Mouse (Mus musculus) embryonic facial prominence, embryonic 13.5 days (tissue): ENCODE measurements around the gene Mllt1. TPM values are rescaled to one million over a fixed set of nuclear protein-coding genes. Genes with fewer than 3 reads are reported as not detected.

ENCODE experiments used
- ATAC-seq: fragments of 200-750 bp; cut with Nextera tagmentation; 2 replicates; pipeline ENCODE4 v1.8.0; 2017; ENCODE audit warnings: low read depth; ENCODE audit not compliant: insufficient number of reproducible peaks, insufficient read depth, low FRiP score, low TSS enrichment
- H3K27ac ChIP-seq: fragments of 300-500 bp; sonication (generic); 2 replicates; pipeline ENCODE4 v1.5.1; 2015; ENCODE audit warnings: moderate library complexity, mild to moderate bottlenecking, inconsistent platforms
- H3K27me3 ChIP-seq: fragments of 300-500 bp; sonication (generic); 2 replicates; pipeline ENCODE4 v1.6.1; 2015; ENCODE audit warnings: mild to moderate bottlenecking, inconsistent platforms
- H3K36me3 ChIP-seq: fragments of 300-500 bp; sonication (generic); 2 replicates; pipeline ENCODE4 v1.6.1; 2015; ENCODE audit warnings: mild to moderate bottlenecking, inconsistent platforms
- H3K4me1 ChIP-seq: fragments of 300-500 bp; sonication (generic); 2 replicates; pipeline ENCODE4 v1.6.1; 2015; ENCODE audit warnings: inconsistent platforms
- H3K4me2 ChIP-seq: fragments of 300-500 bp; sonication (generic); 2 replicates; pipeline ENCODE4 v1.6.1; 2015; ENCODE audit warnings: moderate library complexity, mild to moderate bottlenecking, inconsistent platforms
- H3K4me3 ChIP-seq: fragments of 300-500 bp; sonication (generic); 2 replicates; pipeline ENCODE4 v1.5.1; 2015; ENCODE audit warnings: mild to moderate bottlenecking, inconsistent platforms
- H3K9ac ChIP-seq: fragments of 300-500 bp; sonication (generic); 2 replicates; pipeline ENCODE4 v1.6.1; 2015; ENCODE audit warnings: mild to moderate bottlenecking, inconsistent platforms
- H3K9me3 ChIP-seq: fragments of 300-500 bp; sonication (generic); 2 replicates; pipeline ENCODE4 v1.6.1; 2016; ENCODE audit warnings: inconsistent platforms
- WGBS: fragments of 180-500 bp; shearing (Covaris S2); methylation state at CpG from one replicate; pipeline ENCODE4 v1.1.7; 2015; ENCODE audit warnings: mixed read lengths; 5-methylcytosine and 5-hydroxymethylcytosine counted together
- polyA plus RNA-seq: library from polyadenylated mRNA; unstranded; fragments of >200 nt; fragmentation: Nextera tagmentation; extraction: Ambion mirVana; gene quantifications from 2 replicates; pipeline ENCODE4 v1.2.1, GENCODE M21; 2015

The Mllt1 gene
- 65.4 and 71.0 TPM in 2 replicates for polyA plus RNA-seq

DNA sequence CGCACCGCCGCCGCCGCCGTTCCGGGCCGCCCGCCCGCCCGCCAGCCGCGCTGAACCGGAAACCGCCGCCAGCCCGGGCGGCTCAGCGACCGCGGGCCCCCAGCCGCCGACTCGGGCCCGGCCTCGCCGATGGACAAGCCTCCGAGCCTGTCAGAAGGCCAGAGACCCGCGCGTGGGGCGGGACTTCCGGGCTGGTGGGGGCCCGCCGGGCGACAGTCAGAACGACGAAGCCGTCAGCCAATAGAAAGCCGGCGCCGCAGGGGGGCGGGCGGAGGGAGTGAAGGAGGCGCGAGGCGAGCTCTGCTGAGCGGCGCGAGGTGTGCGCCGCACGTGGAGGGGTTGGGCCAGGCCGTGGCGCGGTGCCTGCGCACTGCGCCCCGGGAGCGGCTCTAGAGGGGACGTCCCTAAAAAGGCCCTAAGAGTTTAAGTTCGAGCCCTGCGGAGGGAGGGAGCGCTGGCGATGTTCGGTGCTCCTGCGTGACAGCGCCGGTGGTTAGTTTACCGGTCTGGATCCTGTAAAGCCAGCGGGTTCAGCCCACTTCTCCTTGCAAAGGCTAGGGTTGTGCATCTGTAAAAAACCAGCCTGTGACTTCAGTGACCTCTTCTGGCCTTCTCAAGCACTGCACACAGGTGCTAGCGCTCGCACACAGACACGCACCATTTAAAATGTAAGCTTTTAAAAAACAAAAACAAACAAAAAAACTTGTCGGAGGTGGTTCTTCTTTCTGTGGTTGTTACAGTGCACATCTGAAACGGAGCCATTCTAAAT is at the start of gene Mllt1:
Gene Mllt1 (minus strand): TSS at position 53 of the 769 bp plus-strand sequence.
- peak; percentile 95 for ATAC-seq
- 3% methylated on average over 75 of the region's 76 CpGs for WGBS
- Histone ChIP-seq H3K36me3 (peaks cover 12% of the 10 kb centered on the region; the same call in 1 of the 2 replicates), H3K4me2 (peak within 1 kb of the TSS; percentile 93), H3K4me1 (peaks cover 32% of the 10 kb centered on the region), H3K4me3 (peak within 1 kb of the TSS; percentile 94), H3K9me3 (no peaks in the 10 kb centered on the region), H3K9ac (peak within 1 kb of the TSS; percentile 97), H3K27me3 (0 out of 2 replicates have a peak, but pooled peaks cover 3% of the 10 kb centered on the region), H3K27ac (peak within 1 kb of the TSS; percentile 82)

DNA sequence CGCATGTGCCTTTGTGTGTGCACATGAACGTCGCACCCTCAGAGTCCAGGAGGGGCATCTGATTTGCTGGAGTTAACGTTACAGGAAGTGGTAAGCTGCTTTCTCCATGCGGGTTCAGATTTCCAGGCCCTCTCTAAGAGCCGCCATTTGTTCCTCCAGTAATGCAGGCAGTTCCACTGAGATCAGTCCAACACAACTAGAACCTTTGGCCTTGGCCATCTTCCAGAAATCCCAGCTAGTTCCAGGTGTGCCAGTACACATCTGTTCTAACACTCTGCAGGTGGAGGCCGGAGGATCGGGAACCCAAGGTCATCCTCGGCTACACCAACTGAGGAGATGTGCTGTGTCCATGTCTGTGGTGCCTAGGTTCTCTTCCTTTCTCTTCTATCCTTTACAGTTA is 49.7 kb upstream of the Mllt1 start:
- H3K4me2 ChIP-seq = no peak overlapping the region
- no peaks in the 10 kb centered on the region for H3K9me3 ChIP-seq
- H3K9ac ChIP-seq = no peak overlapping the region
- no peak for ATAC-seq
- no peak overlapping the region for H3K4me3 ChIP-seq
- H3K27me3 ChIP-seq = no peaks in the 10 kb centered on the region
- WGBS = 77% methylated on average over 9 of the region's 9 CpGs
- H3K4me1 ChIP-seq = no peaks in the 10 kb centered on the region
- H3K27ac ChIP-seq = no peak overlapping the region
- H3K36me3 ChIP-seq = no peaks in the 10 kb centered on the region

DNA sequence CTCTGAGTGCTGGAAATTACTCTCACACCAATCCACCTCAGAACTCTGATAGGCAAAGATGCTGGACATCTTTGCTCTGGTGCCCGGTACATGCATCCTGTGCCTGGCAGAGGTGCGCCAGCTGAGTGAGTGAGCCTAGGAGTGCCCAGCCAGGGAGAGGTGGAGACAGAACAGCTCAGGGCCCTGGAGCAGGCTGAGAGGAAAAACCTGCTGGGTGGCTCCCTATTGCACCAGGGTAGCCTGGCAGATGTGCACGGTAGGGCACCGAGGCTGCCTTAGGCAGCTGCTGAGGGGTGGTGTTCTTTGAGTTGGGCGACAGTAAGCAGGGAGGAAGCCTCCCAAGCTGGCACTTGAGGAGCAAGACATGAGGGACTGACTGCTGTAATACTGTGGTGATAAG is 46.8 kb upstream of the Mllt1 start, which contains the start of gene Acer1:
Gene Acer1 (minus strand): TSS at position 114 of the 400 bp plus-strand sequence.
- Histone ChIP-seq H3K4me1 (no peaks in the 10 kb centered on the region), H3K4me2 (no peak within 1 kb of the TSS), H3K36me3 (no peaks in the 10 kb centered on the region), H3K27me3 (no peaks in the 10 kb centered on the region), H3K9ac (no peak within 1 kb of the TSS), H3K4me3 (no peak within 1 kb of the TSS), H3K27ac (no peak within 1 kb of the TSS), H3K9me3 (no peaks in the 10 kb centered on the region)
- 73% methylated on average over 5 of the region's 5 CpGs for WGBS
- ATAC-seq = no peak

DNA sequence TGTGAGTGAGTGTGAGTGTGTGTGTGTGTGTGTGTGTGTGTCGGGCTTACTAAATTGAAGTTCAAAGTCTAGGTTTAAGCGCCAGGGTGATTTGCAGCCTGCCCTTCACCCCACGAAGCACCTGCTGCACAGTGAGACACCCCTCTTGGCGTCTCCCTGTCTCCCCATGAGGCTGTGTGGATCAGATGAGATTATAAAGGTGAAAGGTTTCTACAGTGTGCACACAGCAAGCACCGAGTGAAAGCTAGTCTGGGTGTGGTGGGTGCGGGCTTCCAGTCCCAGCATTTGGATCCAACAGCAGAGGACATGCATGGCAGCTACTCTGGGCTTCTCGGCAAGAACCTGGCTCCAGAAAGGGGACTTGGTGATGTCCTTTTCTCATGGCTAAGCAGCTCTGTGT is 45.8 kb upstream of the Mllt1 start:
- no peaks in the 10 kb centered on the region for H3K4me1 ChIP-seq
- H3K27me3 ChIP-seq = no peaks in the 10 kb centered on the region
- no peak overlapping the region for H3K4me2 ChIP-seq
- no peak overlapping the region for H3K9ac ChIP-seq
- H3K9me3 ChIP-seq = no peaks in the 10 kb centered on the region
- H3K4me3 ChIP-seq = no peak overlapping the region
- WGBS = 68% methylated on average over 7 of the region's 7 CpGs
- no peak for ATAC-seq
- H3K27ac ChIP-seq = no peak overlapping the region
- H3K36me3 ChIP-seq = no peaks in the 10 kb centered on the region

DNA sequence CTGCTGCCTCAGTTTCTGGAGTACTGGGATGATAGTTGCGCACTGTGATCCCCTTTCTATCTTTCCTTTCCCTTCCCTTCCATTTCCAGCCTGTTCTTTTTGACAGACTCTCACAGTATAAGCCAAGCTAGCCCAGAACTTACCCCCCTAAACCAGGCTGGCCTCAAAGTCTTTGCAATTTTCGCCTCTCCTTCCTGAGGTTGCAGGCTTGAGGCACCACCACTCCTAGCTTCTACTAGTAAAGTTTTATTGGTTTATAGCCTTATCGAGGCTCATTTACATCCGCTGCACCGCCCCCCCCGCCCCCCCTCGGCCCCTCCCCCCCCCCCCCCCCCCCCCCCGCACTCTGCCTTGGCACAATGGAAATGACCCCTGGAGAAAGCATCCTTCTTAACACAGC is 44.3 kb upstream of the Mllt1 start:
- Histone ChIP-seq H3K4me2 (no peak overlapping the region), H3K4me1 (no peaks in the 10 kb centered on the region), H3K36me3 (no peaks in the 10 kb centered on the region), H3K9me3 (no peaks in the 10 kb centered on the region), H3K4me3 (no peak overlapping the region), H3K9ac (no peak overlapping the region), H3K27ac (no peak overlapping the region), H3K27me3 (no peaks in the 10 kb centered on the region)
- ATAC-seq = no peak
- 52% methylated on average over 4 of the region's 8 CpGs for WGBS

DNA sequence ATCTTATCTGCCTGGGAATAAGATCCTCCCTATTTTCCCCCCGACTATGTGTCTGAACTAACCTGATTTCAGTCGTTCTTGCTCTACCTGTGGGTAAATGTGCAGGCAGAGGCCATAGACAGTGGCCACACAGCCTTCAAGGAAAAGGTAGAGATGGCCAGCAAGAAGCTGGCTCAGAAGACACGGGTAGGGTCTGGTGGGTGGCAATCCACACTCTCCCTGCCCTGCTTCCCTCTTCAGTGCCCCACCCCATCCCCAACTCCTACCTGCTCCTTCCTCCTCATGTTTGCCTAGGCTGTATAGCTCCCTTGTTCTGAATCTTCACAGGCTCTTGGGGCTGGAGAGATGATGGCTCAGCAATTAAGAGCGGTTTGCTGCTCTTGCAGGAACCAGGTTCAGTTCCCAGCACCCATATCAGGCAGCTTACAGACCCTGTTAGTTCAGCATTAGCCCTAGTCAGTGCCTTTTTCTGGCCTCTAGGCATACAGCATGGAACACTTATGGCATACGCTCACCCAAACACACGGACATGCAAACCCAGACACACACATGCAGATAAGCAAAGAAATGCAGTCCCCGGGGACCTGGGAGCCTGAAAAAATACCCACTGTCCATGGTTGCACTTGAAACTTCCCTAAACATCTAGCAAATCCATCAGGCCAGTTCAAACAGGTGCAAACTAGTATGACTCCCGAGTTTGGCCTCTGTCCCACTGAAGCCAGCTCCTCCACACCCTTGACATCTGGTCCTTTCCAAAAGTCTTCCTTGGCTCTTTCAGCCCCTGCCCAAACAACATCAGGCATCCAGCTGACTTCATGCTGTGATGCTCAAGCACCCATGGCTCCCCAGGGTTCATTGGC is 41.5 kb upstream of the Mllt1 start:
- Histone ChIP-seq H3K4me1 (no peaks in the 10 kb centered on the region), H3K4me3 (no peak overlapping the region), H3K9ac (no peak overlapping the region), H3K4me2 (no peak overlapping the region), H3K9me3 (no peaks in the 10 kb centered on the region), H3K36me3 (no peaks in the 10 kb centered on the region), H3K27me3 (no peaks in the 10 kb centered on the region), H3K27ac (no peak overlapping the region)
- WGBS = 76% methylated on average over 8 of the region's 8 CpGs
- ATAC-seq = 0 out of 2 replicates have a peak, but pooled peaks have one; percentile 41

DNA sequence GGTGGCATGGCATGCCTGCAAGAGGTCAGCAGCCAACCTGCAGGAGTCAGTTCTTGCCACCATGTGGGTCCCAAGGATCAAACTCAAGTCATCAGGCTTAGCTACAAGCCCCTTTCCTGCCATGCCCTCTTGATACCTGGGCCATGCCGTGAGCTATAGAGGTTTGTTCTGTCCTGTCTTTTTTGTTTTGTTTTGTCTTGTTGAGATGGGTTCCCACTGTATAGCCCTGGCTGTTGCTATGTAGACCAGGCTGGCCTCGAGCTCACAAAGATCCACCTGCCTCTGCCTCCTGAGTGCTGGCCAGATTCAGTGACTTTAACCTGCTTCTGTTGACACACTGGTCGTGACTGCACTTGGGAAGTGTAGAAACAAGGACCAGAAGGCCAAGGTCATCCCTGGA is 40.2 kb upstream of the Mllt1 start:
- no peaks in the 10 kb centered on the region for H3K9me3 ChIP-seq
- no peaks in the 10 kb centered on the region for H3K4me1 ChIP-seq
- H3K9ac ChIP-seq = no peak overlapping the region
- H3K4me3 ChIP-seq = no peak overlapping the region
- H3K4me2 ChIP-seq = no peak overlapping the region
- no peak overlapping the region for H3K27ac ChIP-seq
- H3K27me3 ChIP-seq = 0 out of 2 replicates have a peak, but pooled peaks cover 4% of the 10 kb centered on the region
- no peak for ATAC-seq
- 64% methylated on average over 3 of the region's 3 CpGs for WGBS
- no peaks in the 10 kb centered on the region for H3K36me3 ChIP-seq

DNA sequence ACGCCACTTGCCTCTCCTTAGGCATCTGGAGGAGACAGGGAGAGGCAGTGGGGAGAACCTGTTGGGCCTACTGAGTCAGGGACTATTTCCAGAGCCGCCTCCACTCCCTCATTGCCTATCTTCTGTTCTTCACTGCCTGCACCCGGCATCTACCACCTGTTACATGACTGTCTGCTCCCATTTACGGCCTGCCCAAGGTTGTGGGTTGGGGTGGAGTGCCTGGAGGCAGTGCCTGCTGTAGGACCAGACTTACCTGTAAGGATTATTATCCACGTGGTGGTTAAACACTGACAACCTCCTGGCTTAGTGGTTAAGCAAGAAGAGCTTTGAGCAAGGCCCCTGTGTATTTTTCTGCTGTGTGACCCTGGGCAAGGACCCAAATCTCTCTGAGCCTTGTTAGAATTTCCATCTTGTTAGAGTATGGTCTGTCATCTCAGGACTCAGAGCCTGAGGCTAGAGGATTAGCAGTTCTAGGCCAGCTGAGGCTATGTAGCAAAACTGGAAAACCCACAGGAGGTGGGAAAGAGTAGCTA is 39.6 kb upstream of the Mllt1 start:
- WGBS = 69% methylated on average over 5 of the region's 5 CpGs
- H3K36me3 ChIP-seq = no peaks in the 10 kb centered on the region
- H3K27ac ChIP-seq = no peak overlapping the region
- H3K27me3 ChIP-seq = 0 out of 2 replicates have a peak, but pooled peaks cover 6% of the 10 kb centered on the region
- ATAC-seq = no peak
- H3K9me3 ChIP-seq = no peaks in the 10 kb centered on the region
- H3K4me3 ChIP-seq = no peak overlapping the region
- no peak overlapping the region for H3K9ac ChIP-seq
- no peak overlapping the region for H3K4me2 ChIP-seq
- H3K4me1 ChIP-seq = no peaks in the 10 kb centered on the region

DNA sequence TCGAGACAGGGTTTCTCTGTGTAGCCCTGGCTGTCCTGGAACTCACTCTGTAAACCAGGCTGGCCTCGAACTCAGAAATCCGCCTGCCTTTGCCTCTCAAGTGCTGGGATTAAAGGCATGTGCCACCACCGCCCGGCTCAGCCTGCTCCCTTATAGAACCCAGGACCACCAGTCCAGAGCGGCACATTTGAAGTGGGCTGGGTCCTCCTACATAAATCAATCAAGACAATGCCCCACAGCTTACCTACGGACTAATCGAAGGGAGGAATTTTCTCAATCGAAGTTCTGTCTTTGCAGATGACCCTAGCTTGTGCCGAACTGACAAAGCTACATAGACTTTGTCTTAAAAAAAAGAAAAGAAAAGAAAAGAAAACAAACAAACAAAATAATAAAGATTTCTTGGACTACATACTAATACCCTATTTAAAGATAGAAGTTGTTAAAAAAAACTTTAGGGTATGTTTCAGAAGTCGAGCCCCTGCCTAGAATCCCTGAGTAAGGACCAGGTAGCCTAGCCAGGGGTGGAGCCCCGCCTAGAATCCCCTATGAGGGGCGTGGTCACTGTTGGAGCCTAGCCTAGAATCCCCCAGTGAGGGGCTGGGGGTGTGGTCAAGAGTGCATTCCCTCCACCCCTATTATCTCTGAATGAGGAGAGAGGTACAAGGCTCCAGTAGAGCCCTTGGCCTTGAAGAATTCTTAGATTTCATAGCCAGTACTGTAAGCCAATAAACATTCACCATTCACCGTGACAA is 38.9 kb upstream of the Mllt1 start:
- WGBS = 64% methylated on average over 14 of the region's 14 CpGs
- Histone ChIP-seq H3K4me2 (no peak overlapping the region), H3K27ac (no peak overlapping the region), H3K4me1 (no peaks in the 10 kb centered on the region), H3K9me3 (no peaks in the 10 kb centered on the region), H3K4me3 (no peak overlapping the region), H3K27me3 (0 out of 2 replicates have a peak, but pooled peaks cover 12% of the 10 kb centered on the region), H3K9ac (no peak overlapping the region), H3K36me3 (no peaks in the 10 kb centered on the region)
- ATAC-seq = no peak

DNA sequence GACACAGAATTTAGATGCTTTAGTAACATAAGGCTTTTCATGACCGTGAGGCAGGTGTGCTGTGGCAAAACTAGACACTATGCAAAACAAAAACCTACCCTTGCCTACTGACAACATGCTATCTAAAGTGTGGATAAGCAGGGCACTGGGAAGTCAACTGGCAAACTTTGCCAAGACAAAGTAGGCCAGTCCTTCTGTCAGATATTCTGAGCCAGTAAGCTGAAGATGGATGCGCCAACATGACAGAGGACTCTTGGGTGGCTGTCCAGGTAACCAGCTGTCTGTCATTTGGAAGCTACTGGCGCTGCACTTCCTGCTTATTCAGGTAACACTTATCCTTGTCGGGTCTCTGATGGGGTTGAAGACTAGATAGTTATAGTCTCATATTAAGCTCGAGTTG is 34.9 kb upstream of the Mllt1 start:
- H3K27ac ChIP-seq = no peak overlapping the region
- no peak for ATAC-seq
- no peaks in the 10 kb centered on the region for H3K4me1 ChIP-seq
- no peak overlapping the region for H3K9ac ChIP-seq
- 66% methylated on average over 5 of the region's 5 CpGs for WGBS
- 0 out of 2 replicates have a peak, but pooled peaks cover 12% of the 10 kb centered on the region for H3K27me3 ChIP-seq
- H3K4me2 ChIP-seq = no peak overlapping the region
- no peak overlapping the region for H3K4me3 ChIP-seq
- no peaks in the 10 kb centered on the region for H3K9me3 ChIP-seq
- H3K36me3 ChIP-seq = no peaks in the 10 kb centered on the region

DNA sequence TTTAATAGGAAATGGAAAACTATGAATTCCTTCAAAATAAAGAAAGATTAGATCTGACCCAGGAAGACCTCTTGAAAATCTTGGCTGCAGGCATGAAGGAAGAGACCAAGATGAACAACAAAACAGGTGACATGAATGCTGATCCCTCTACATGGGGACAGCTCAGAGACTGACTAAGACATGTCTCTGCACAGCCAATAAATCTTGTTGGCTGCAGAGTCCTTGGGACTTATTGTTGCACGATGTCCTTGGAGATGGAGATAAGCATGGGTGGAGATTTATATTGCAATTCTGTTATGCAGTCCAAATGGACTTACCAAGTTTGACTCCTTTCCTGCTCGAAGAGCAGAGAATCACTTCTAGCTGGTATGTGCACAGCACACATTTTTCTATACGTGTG is 34.1 kb upstream of the Mllt1 start:
- H3K4me1 ChIP-seq = no peaks in the 10 kb centered on the region
- no peak overlapping the region for H3K27ac ChIP-seq
- H3K4me2 ChIP-seq = no peak overlapping the region
- WGBS = 73% methylated on average over 3 of the region's 3 CpGs
- no peaks in the 10 kb centered on the region for H3K9me3 ChIP-seq
- no peak overlapping the region for H3K9ac ChIP-seq
- H3K36me3 ChIP-seq = no peaks in the 10 kb centered on the region
- ATAC-seq = no peak
- H3K4me3 ChIP-seq = no peak overlapping the region
- H3K27me3 ChIP-seq = peaks cover 13% of the 10 kb centered on the region; the same call in 1 of the 2 replicates
